Mouse (Mus musculus) lung, postnatal 25 days (tissue): ENCODE results near the gene Guca1a.
"Not testable (repeated sequence)": the region's sequence is repeated elsewhere in the genome, so short reads cannot be mapped to it uniquely, and the experiment has no call there.

ENCODE experiments used
- DNase-seq: peaks from one replicate; pipeline ENCODE4 v3.0.0; 2022; ENCODE audit warnings: low spot score

Guca1a gene

GRCm38 (mm10) chr17:47409897-47410861 is 9.8 kb upstream of the Guca1a start:
- DNase-seq: not testable (repeated sequence)

GRCm38 (mm10) chr17:47408558-47408898 is 8.1 kb upstream of the Guca1a start:
- peak; percentile 70 for DNase-seq

GRCm38 (mm10) chr17:47407717-47408557 is 7.6 kb upstream of the Guca1a start:
- no peak for DNase-seq

- no peak for DNase-seq
Observed at GRCm38 (mm10) chr17:47399091-47399490, 1.3 kb downstream of the Guca1a start.

GRCm38 (mm10) chr17:47395376-47395913 is 4.9 kb downstream of the Guca1a start:
- DNase-seq: peak; percentile 67

- no peak for DNase-seq
Observed at GRCm38 (mm10) chr17:47394223-47394869, 6.0 kb downstream of the Guca1a start.

- peak; percentile 44 for DNase-seq
Observed at GRCm38 (mm10) chr17:47386649-47387048, 13.7 kb downstream of the Guca1a start.

- DNase-seq: no peak
Observed at GRCm38 (mm10) chr17:47385145-47385544, 15.2 kb downstream of the Guca1a start, which contains the start of gene Guca1b. Guca1b (plus strand) TSS chr17:47385393.

GRCm38 (mm10) chr17:47384064-47384463 is 16.3 kb downstream of the Guca1a start:
- no peak for DNase-seq

GRCm38 (mm10) chr17:47383266-47383665 is 17.1 kb downstream of the Guca1a start:
- no peak for DNase-seq

GRCm38 (mm10) chr17:47381917-47382316 is 18.5 kb downstream of the Guca1a start:
- no peak for DNase-seq

GRCm38 (mm10) chr17:47378133-47378532 is 22.3 kb downstream of the Guca1a start:
- DNase-seq: no peak

- no peak for DNase-seq
Observed at GRCm38 (mm10) chr17:47376779-47377280, 23.6 kb downstream of the Guca1a start.

GRCm38 (mm10) chr17:47373991-47374390 is 26.4 kb downstream of the Guca1a start:
- DNase-seq: no peak

- DNase-seq: peak; percentile 60
Observed at GRCm38 (mm10) chr17:47371451-47371850, 28.9 kb downstream of the Guca1a start.

- DNase-seq: no peak
Observed at GRCm38 (mm10) chr17:47369087-47369443, 31.3 kb downstream of the Guca1a start.

GRCm38 (mm10) chr17:47368401-47369086 is 31.8 kb downstream of the Guca1a start, which contains the start of gene Mrps10:
Mrps10 (plus strand) TSS chr17:47368887.
- DNase-seq: peak; percentile 91

- DNase-seq: no peak
Observed at GRCm38 (mm10) chr17:47361343-47361742, 39.0 kb downstream of the Guca1a start.

- DNase-seq: peak; percentile 24
Observed at GRCm38 (mm10) chr17:47359964-47360363, 40.4 kb downstream of the Guca1a start.

GRCm38 (mm10) chr17:47349721-47350319 is 50.6 kb downstream of the Guca1a start:
- no peak for DNase-seq
